Mouse (Mus musculus): ENCODE data around the gene Cradd.

- TF ChIP-seq POLR2A (IDR thresholded peaks at IDR 0.05; ENCODE audit: extremely low read depth, insufficient read depth, low read length) (no peak), CTCF (IDR thresholded peaks at IDR 0.05; ENCODE audit: low read depth, low read length) (no peak)
These were observed 128.2 kb downstream of the Cradd start for GRCm38 (mm10) chr10:95195719-95196118.

Data from liver, adult 2 months (tissue).